Mouse (Mus musculus): ENCODE measurements around the gene Vti1a.

DNA sequence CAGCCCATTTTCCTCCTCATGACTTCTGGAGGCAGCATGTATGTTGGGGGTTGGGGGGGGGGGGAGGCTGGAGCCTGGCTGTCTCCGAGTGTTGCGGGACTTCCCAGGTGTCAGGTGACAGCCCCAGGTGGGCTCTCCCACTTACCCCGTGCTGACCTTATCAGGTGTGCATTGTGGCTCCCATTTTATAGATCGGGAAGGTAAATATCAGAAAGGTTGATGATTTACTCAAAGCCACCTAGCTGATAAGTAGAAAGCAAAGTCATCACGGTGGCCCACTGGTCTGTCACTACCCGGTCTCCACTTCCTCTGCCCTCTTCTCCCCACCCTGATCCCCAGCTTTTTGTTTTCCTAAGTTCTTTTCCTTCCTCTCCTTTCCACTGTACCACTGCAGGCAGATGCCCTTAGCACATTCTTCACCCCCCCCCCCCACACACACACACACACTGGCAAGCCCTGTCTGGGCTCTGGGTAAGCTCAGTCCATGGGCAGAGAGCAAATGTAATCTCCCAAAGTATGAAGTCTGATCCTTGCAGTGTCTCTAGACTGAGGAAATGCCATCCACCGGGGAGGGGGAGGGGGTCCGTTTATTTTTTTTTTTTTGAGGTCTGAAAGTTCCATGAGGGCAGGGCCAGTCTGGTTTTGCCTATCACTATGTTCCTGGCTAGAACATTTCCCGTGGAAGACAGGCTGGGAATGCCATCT, 280.0 kb downstream of the Vti1a start:
- no peak for TF ChIP-seq CTCF (IDR thresholded peaks at IDR 0.05; ENCODE audit: low read depth)
- no peak for TF ChIP-seq EP300 (optimal IDR thresholded peaks at IDR 0.05)

Data from stomach, postnatal 0 days (tissue).